Mouse (Mus musculus) liver, adult 2 months (tissue): ENCODE data around the gene Npb.

Experiments
- CTCF ChIP-seq: fragments of 200-500 bp; IDR thresholded peaks from 2 replicates; pipeline ENCODE4 v1.5.1; 2011; ENCODE audit warnings: low read depth, low read length, control low read depth
- POLR2A ChIP-seq: fragments of 200-500 bp; IDR thresholded peaks from 2 replicates; pipeline ENCODE4 v1.6.1; 2011; ENCODE audit warnings: low read length, control low read depth; ENCODE audit not compliant: insufficient read depth; ENCODE audit errors: extremely low read depth

GRCm38 (mm10) chr11:120651872-120652271, 43.6 kb downstream of the Npb start:
- TF ChIP-seq CTCF (peak; percentile 51; the same call in 1 of the 2 replicates), POLR2A (no peak)
